Comparison of ENCODE assay signal across 1 mouse cellular context in the genomic region with DNA sequence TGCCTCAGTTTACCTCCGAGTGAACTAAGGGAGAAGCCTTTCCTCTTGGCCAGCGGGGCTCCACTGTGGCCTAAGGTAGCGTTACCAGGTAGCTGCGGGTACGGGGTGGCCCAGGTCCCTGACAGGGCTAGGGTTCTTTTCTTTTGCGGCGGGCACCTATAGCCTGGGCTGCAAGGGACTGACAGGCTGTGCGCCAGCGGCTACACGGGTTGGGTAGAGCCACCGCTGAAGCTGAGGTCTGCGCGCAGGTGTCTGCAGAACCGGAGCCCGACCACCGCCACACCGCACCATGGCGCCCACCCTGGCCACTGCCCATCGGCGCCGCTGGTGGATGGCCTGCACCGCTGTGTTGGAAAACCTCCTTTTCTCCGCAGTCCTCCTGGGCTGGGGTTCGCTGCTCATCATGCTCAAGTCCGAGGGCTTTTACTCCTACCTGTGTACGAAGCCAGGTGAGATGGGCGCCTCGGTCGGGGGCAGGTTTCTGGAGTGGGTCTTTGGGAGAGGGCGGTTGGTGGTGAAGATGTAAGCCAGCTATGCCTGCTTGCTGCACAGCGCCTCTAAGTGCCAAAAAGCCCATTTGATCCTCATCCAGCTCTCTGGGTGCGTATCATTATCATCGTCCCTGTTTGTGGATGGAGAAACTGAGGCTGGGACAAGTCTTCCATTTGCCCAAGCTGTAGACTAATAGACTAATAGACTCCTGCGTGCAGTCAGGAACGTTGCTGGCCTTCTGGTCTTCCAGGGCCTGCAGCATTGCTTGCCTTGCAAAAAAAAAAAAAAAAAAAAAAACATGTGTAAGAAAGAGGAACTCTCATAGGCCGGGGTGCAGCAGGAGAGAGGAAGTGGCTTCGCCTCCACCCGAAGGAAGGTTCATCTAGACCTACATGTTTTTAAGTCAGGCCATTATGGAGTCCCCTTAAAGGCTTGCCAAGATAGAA.
TF ChIP-seq lines count a peak whose summit lies in the region.

No protein-coding gene starts in this region.

TF ChIP-seq in MEL, 35 proteins besides CTCF, POLR2A, EP300 and RAD21:
- no peak for TF ChIP-seq USF2 (IDR thresholded peaks at IDR 0.05; ENCODE audit: borderline replicate concordance in 1 of 2, insufficient read depth in 1 of 2, low read depth in 1 of 2, low read length in 2 of 2)
- TF ChIP-seq CHD1 (IDR thresholded peaks at IDR 0.05; ENCODE audit: low read depth, low read length) = no peak; the same call in 1 of the 2 replicates
- no peak for TF ChIP-seq GATA1 (IDR thresholded peaks at IDR 0.05; ENCODE audit: low read depth, low read length)
- peak; percentile 92 for TF ChIP-seq MXI1 (IDR thresholded peaks at IDR 0.05; ENCODE audit: low read depth, low read length)
- TF ChIP-seq E2F4 (IDR thresholded peaks at IDR 0.05; ENCODE audit: borderline replicate concordance, low read depth, low read length) = no peak
- TF ChIP-seq NRF1 (IDR thresholded peaks at IDR 0.05; ENCODE audit: insufficient read depth, low read depth, low read length, poor library complexity, severe bottlenecking) = no peak
- peak; percentile 64; the same call in 1 of the 2 replicates for TF ChIP-seq UBTF (IDR thresholded peaks at IDR 0.05; ENCODE audit: borderline replicate concordance, insufficient read depth, low read depth, low read length)
- TF ChIP-seq JUND (IDR thresholded peaks at IDR 0.05; ENCODE audit: low read depth, low read length) = no peak
- TF ChIP-seq NELFE (IDR thresholded peaks at IDR 0.05; ENCODE audit: low read depth, low read length) = peak; percentile 54
- TF ChIP-seq MAX (IDR thresholded peaks at IDR 0.05; ENCODE audit: low read length) = peak; percentile 81
- TF ChIP-seq TCF12 (IDR thresholded peaks at IDR 0.05; ENCODE audit: low read depth, low read length) = peak; percentile 67; the same call in 1 of the 2 replicates
- TF ChIP-seq MAFK (IDR thresholded peaks at IDR 0.05; ENCODE audit: borderline replicate concordance, low read depth, low read length) = peak; percentile 91
- no peak for TF ChIP-seq RCOR1 (IDR thresholded peaks at IDR 0.05; ENCODE audit: low read depth, low read length)
- no peak for TF ChIP-seq MYB (IDR thresholded peaks at IDR 0.05; ENCODE audit: low read depth, low read length)
- no peak; the same call in 1 of the 2 replicates for TF ChIP-seq ZC3H11A (IDR thresholded peaks at IDR 0.05; ENCODE audit: low read depth, low read length)
- no peak for TF ChIP-seq USF1 (IDR thresholded peaks at IDR 0.05; ENCODE audit: low read depth, low read length)
- TF ChIP-seq ZMIZ1 (IDR thresholded peaks at IDR 0.05; ENCODE audit: low read depth, low read length) = peak; percentile 14; the same call in 1 of the 2 replicates
- TF ChIP-seq GABPA (IDR thresholded peaks at IDR 0.05; ENCODE audit: low read depth, low read length) = no peak
- TF ChIP-seq HCFC1 (IDR thresholded peaks at IDR 0.05; ENCODE audit: low read depth, low read length) = peak; percentile 76
- no peak; the same call in 1 of the 2 replicates for TF ChIP-seq POLR2AphosphoS5 (IDR thresholded peaks at IDR 0.05; ENCODE audit: borderline replicate concordance, low read depth, low read length)
- TF ChIP-seq POLR2AphosphoS2 (IDR thresholded peaks at IDR 0.05; ENCODE audit: low read length) = no peak
- TF ChIP-seq MYC (IDR thresholded peaks at IDR 0.05; ENCODE audit: low read depth, low read length) = peak; percentile 96
- no peak for TF ChIP-seq TAL1 (IDR thresholded peaks at IDR 0.05; ENCODE audit: low read length)
- peak; percentile 91 for TF ChIP-seq TBP (IDR thresholded peaks at IDR 0.05; ENCODE audit: low read depth, low read length)
- TF ChIP-seq ELF1 (IDR thresholded peaks at IDR 0.05; ENCODE audit: low read depth, low read length) = peak; percentile 76; the same call in 1 of the 2 replicates
- peak; percentile 44; the same call in 1 of the 2 replicates for TF ChIP-seq ZKSCAN1 (IDR thresholded peaks at IDR 0.05; ENCODE audit: low read depth, low read length)
- peak; percentile 100 for TF ChIP-seq ZNF384 (IDR thresholded peaks at IDR 0.05; ENCODE audit: low read depth, low read length)
- TF ChIP-seq CHD2 (IDR thresholded peaks at IDR 0.05; ENCODE audit: low read length) = no peak
- no peak for TF ChIP-seq BHLHE40 (IDR thresholded peaks at IDR 0.05; ENCODE audit: borderline replicate concordance, low read depth, low read length)
- TF ChIP-seq KAT2A (conservative IDR thresholded peaks at IDR 0.05; ENCODE audit: low read depth, low read length) = no peak
- peak; percentile 93 for TF ChIP-seq ETS1 (IDR thresholded peaks at IDR 0.05; ENCODE audit: low read depth, low read length)
- TF ChIP-seq MEF2A (IDR thresholded peaks at IDR 0.05; ENCODE audit: extremely low read depth, insufficient replicate concordance, low read depth, low read length, poor library complexity, severe bottlenecking) = no peak
- TF ChIP-seq SMC3 (IDR thresholded peaks at IDR 0.05; ENCODE audit: low read depth, low read length) = no peak
- TF ChIP-seq SIN3A (IDR thresholded peaks at IDR 0.05; ENCODE audit: low read length) = peak; percentile 95
- peak; percentile 18; the same call in 1 of the 2 replicates for TF ChIP-seq MAZ (IDR thresholded peaks at IDR 0.05; ENCODE audit: low read depth, low read length)
